Mouse (Mus musculus): ENCODE data around the gene Ptrh2.

Gene Ptrh2

GRCm38 (mm10) chr11:86683395-86684125, at the start of gene Ptrh2, which contains the start of gene Vmp1:
TSS of gene Ptrh2 (plus strand) at chr11:86683985.
TSS of gene Vmp1 (minus strand) at chr11:86683836.
- peak; percentile 98 for DNase-seq

GRCm38 (mm10) chr11:86634396-86634795, 49.4 kb upstream of the Ptrh2 start:
- DNase-seq = no peak

- no peak for DNase-seq
Measured at GRCm38 (mm10) chr11:86637697-86638096, 46.1 kb upstream of the Ptrh2 start.

GRCm38 (mm10) chr11:86641714-86642113, 42.1 kb upstream of the Ptrh2 start:
- DNase-seq = no peak

GRCm38 (mm10) chr11:86644553-86644952, 39.2 kb upstream of the Ptrh2 start:
- no peak for DNase-seq

GRCm38 (mm10) chr11:86646136-86646834, 37.5 kb upstream of the Ptrh2 start:
- DNase-seq = no peak

GRCm38 (mm10) chr11:86646885-86647459, 36.8 kb upstream of the Ptrh2 start:
- DNase-seq = no peak

GRCm38 (mm10) chr11:86647706-86648447, 35.9 kb upstream of the Ptrh2 start:
- DNase-seq = no peak

- DNase-seq = no peak
Measured at GRCm38 (mm10) chr11:86649542-86649941, 34.2 kb upstream of the Ptrh2 start.

- DNase-seq = no peak
Measured at GRCm38 (mm10) chr11:86650676-86651075, 33.1 kb upstream of the Ptrh2 start.

GRCm38 (mm10) chr11:86652578-86652979, 31.2 kb upstream of the Ptrh2 start:
- no peak for DNase-seq

- DNase-seq = peak; percentile 70
Measured at GRCm38 (mm10) chr11:86653446-86653845, 30.3 kb upstream of the Ptrh2 start.

GRCm38 (mm10) chr11:86654096-86654495, 29.7 kb upstream of the Ptrh2 start:
- DNase-seq = no peak

- DNase-seq = peak; percentile 23
Measured at GRCm38 (mm10) chr11:86655671-86656070, 28.1 kb upstream of the Ptrh2 start.

- no peak for DNase-seq
Measured at GRCm38 (mm10) chr11:86656849-86657567, 26.8 kb upstream of the Ptrh2 start.

GRCm38 (mm10) chr11:86657863-86658262, 25.9 kb upstream of the Ptrh2 start:
- no peak for DNase-seq

- DNase-seq = no peak
Measured at GRCm38 (mm10) chr11:86662986-86663895, 20.5 kb upstream of the Ptrh2 start.

GRCm38 (mm10) chr11:86663977-86664376, 19.8 kb upstream of the Ptrh2 start:
- DNase-seq = no peak

- DNase-seq = no peak
Measured at GRCm38 (mm10) chr11:86664406-86664805, 19.4 kb upstream of the Ptrh2 start.

GRCm38 (mm10) chr11:86667553-86667952, 16.2 kb upstream of the Ptrh2 start:
- no peak for DNase-seq

GRCm38 (mm10) chr11:86668169-86668568, 15.6 kb upstream of the Ptrh2 start:
- no peak for DNase-seq

Data from retina, postnatal 1 day (tissue).